Mouse (Mus musculus) heart, embryonic 16.5 days (tissue): ENCODE results near the gene Prokr1. TPM values are rescaled to one million over a fixed set of nuclear protein-coding genes. Genes with fewer than 3 reads are reported as not detected.
"Not testable (repeated sequence)": the region's sequence is repeated elsewhere in the genome, so short reads cannot be mapped to it uniquely, and the experiment has no call there.

Experiments
- ATAC-seq: fragments of 200-750 bp; cut with Nextera tagmentation; replicated peaks from 2 replicates; pipeline ENCODE4 v1.8.0; 2017; ENCODE audit warnings: moderate number of reproducible peaks; ENCODE audit not compliant: insufficient read depth, low FRiP score; ENCODE audit errors: extremely low read depth
- H3K27ac ChIP-seq: fragments of 300-500 bp; sonication (generic); 2 replicates; pipeline ENCODE4 v1.5.1; 2014; ENCODE audit warnings: mild to moderate bottlenecking, low read length, control low read depth, moderate library complexity
- H3K27me3 ChIP-seq: fragments of 300-500 bp; sonication (generic); 2 replicates; pipeline ENCODE4 v1.6.1; 2014; ENCODE audit warnings: low read length, mixed read lengths; ENCODE audit not compliant: control insufficient read depth, insufficient read depth
- H3K36me3 ChIP-seq: fragments of 300-500 bp; sonication (generic); 2 replicates; pipeline ENCODE4 v1.6.1; 2014; ENCODE audit not compliant: control insufficient read depth, insufficient read depth
- H3K4me1 ChIP-seq: fragments of 300-500 bp; sonication (generic); 2 replicates; pipeline ENCODE4 v1.6.1; 2014; ENCODE audit warnings: low read length, mixed read lengths; ENCODE audit not compliant: control insufficient read depth, insufficient read depth
- H3K4me2 ChIP-seq: fragments of 300-500 bp; sonication (generic); 2 replicates; pipeline ENCODE4 v1.6.1; 2014; ENCODE audit warnings: low read depth, mild to moderate bottlenecking, control low read depth, low read length
- H3K4me3 ChIP-seq: fragments of 300-500 bp; sonication (generic); 2 replicates; pipeline ENCODE4 v1.5.1; 2014; ENCODE audit warnings: mild to moderate bottlenecking, control low read depth, low read length
- H3K9ac ChIP-seq: fragments of 300-500 bp; sonication (generic); 2 replicates; pipeline ENCODE4 v1.6.1; 2014; ENCODE audit warnings: low read length, control low read depth
- H3K9me3 ChIP-seq: fragments of 300-500 bp; sonication (generic); replicated peaks from 2 replicates; pipeline ENCODE4 v1.6.1; 2016; ENCODE audit warnings: low read length; ENCODE audit not compliant: control insufficient read depth
- WGBS: fragments of 180-500 bp; shearing (Covaris S2); extraction: QIAGEN DNeasy Blood & Tissue Kit; methylation state at CpG from one replicate; pipeline ENCODE4 v1.1.7; 2014; 5-methylcytosine and 5-hydroxymethylcytosine counted together
- polyA plus RNA-seq: library from polyadenylated mRNA; unstranded; fragments of >200 nt; fragmentation: Nextera tagmentation; extraction: Ambion mirVana; gene quantifications from 2 replicates; pipeline ENCODE4 v1.2.1, GENCODE M21; 2015

The Prokr1 gene
- polyA plus RNA-seq, result 0.87 and 1.4 TPM in 2 replicates

- Histone ChIP-seq H3K4me1 (peaks cover 12% of the 10 kb centered on the region), H3K4me2 (peak within 1 kb of the TSS; percentile 77), H3K36me3 (no peaks in the 10 kb centered on the region), H3K9me3 (no peaks in the 10 kb centered on the region), H3K4me3 (peak within 1 kb of the TSS; percentile 55), H3K9ac (peak within 1 kb of the TSS; percentile 58), H3K27ac (no peak within 1 kb of the TSS), H3K27me3 (peaks cover 22% of the 10 kb centered on the region)
- ATAC-seq, result peak; percentile 88
- under 1% methylated on average over 34 of the region's 34 CpGs for WGBS
Measured at GRCm38 (mm10) chr6:87590394-87591281, at the start of gene Prokr1. TSS of gene Prokr1 (minus strand) at chr6:87590743.

GRCm38 (mm10) chr6:87638134-87638660 lies 47.7 kb upstream of the Prokr1 start:
- Histone ChIP-seq H3K4me2 (no peak overlapping the region), H3K27me3 (no peaks in the 10 kb centered on the region), H3K4me1 (no peaks in the 10 kb centered on the region), H3K36me3 (no peaks in the 10 kb centered on the region), H3K9me3 (no peaks in the 10 kb centered on the region), H3K9ac (no peak overlapping the region), H3K27ac (no peak overlapping the region), H3K4me3 (no peak overlapping the region)
- 58% methylated on average over 11 of the region's 11 CpGs for WGBS
- ATAC-seq, result no peak

GRCm38 (mm10) chr6:87632176-87632575 lies 41.6 kb upstream of the Prokr1 start:
- Histone ChIP-seq H3K9ac (no peak overlapping the region), H3K4me1 (no peaks in the 10 kb centered on the region), H3K4me2 (no peak overlapping the region), H3K27ac (no peak overlapping the region), H3K36me3 (no peaks in the 10 kb centered on the region), H3K27me3 (no peaks in the 10 kb centered on the region), H3K4me3 (no peak overlapping the region), H3K9me3 (no peaks in the 10 kb centered on the region)
- 66% methylated on average over 4 of the region's 4 CpGs for WGBS
- ATAC-seq, result no peak

GRCm38 (mm10) chr6:87628936-87629335 lies 38.4 kb upstream of the Prokr1 start:
- H3K4me3 ChIP-seq, H3K4me1 ChIP-seq, H3K27me3 ChIP-seq, ATAC-seq, H3K9me3 ChIP-seq, H3K27ac ChIP-seq, H3K36me3 ChIP-seq, H3K9ac ChIP-seq, H3K4me2 ChIP-seq: not testable (repeated sequence)
- WGBS, result 87% methylated on average over 11 of the region's 15 CpGs

- no peaks in the 10 kb centered on the region for H3K27me3 ChIP-seq
- no peaks in the 10 kb centered on the region for H3K9me3 ChIP-seq
- peaks cover 6% of the 10 kb centered on the region for H3K4me1 ChIP-seq
- H3K27ac ChIP-seq, result no peak overlapping the region
- no peak overlapping the region for H3K4me2 ChIP-seq
- no peak overlapping the region for H3K9ac ChIP-seq
- no peak for ATAC-seq
- H3K36me3 ChIP-seq, result no peaks in the 10 kb centered on the region
- no peak overlapping the region for H3K4me3 ChIP-seq
- WGBS, result 96% methylated on average over 3 of the region's 3 CpGs
Measured at GRCm38 (mm10) chr6:87623151-87623550, 32.6 kb upstream of the Prokr1 start.

- ATAC-seq, result peak; percentile 83
- Histone ChIP-seq H3K4me1 (peaks cover 6% of the 10 kb centered on the region), H3K9me3 (no peaks in the 10 kb centered on the region), H3K36me3 (no peaks in the 10 kb centered on the region), H3K4me2 (no peak overlapping the region), H3K27ac (peak overlapping the region; percentile 40; the same call in 1 of the 2 replicates), H3K27me3 (no peaks in the 10 kb centered on the region), H3K9ac (no peak overlapping the region), H3K4me3 (no peak overlapping the region)
- WGBS, result 28% methylated on average over 3 of the region's 3 CpGs
Measured at GRCm38 (mm10) chr6:87621281-87621680, 30.7 kb upstream of the Prokr1 start.

GRCm38 (mm10) chr6:87618021-87618420 lies 27.5 kb upstream of the Prokr1 start:
- Histone ChIP-seq H3K9ac (no peak overlapping the region), H3K27ac (no peak overlapping the region), H3K27me3 (no peaks in the 10 kb centered on the region), H3K9me3 (no peaks in the 10 kb centered on the region), H3K4me3 (no peak overlapping the region), H3K4me1 (peaks cover 6% of the 10 kb centered on the region), H3K36me3 (no peaks in the 10 kb centered on the region), H3K4me2 (no peak overlapping the region)
- ATAC-seq, result no peak
- WGBS, result 55% methylated on average over 8 of the region's 8 CpGs

- Histone ChIP-seq H3K27me3 (0 out of 2 replicates have a peak, but pooled peaks cover 2% of the 10 kb centered on the region), H3K9ac (no peak overlapping the region), H3K27ac (no peak overlapping the region), H3K4me3 (no peak overlapping the region), H3K4me2 (no peak overlapping the region), H3K36me3 (no peaks in the 10 kb centered on the region), H3K9me3 (no peaks in the 10 kb centered on the region), H3K4me1 (no peaks in the 10 kb centered on the region)
- ATAC-seq, result no peak
- WGBS, result 84% methylated on average over 14 of the region's 14 CpGs
Measured at GRCm38 (mm10) chr6:87615696-87616083, 25.1 kb upstream of the Prokr1 start.
